Mouse (Mus musculus): ENCODE data around the gene Gm17018. TPM values are rescaled to one million over a fixed set of nuclear protein-coding genes. Genes with fewer than 3 reads are reported as not detected.

The Gm17018 gene
- 10 to 100 TPM; 46.6 to 48.7 TPM for polyA plus RNA-seq (2017; shearing (Covaris generic))

DNA sequence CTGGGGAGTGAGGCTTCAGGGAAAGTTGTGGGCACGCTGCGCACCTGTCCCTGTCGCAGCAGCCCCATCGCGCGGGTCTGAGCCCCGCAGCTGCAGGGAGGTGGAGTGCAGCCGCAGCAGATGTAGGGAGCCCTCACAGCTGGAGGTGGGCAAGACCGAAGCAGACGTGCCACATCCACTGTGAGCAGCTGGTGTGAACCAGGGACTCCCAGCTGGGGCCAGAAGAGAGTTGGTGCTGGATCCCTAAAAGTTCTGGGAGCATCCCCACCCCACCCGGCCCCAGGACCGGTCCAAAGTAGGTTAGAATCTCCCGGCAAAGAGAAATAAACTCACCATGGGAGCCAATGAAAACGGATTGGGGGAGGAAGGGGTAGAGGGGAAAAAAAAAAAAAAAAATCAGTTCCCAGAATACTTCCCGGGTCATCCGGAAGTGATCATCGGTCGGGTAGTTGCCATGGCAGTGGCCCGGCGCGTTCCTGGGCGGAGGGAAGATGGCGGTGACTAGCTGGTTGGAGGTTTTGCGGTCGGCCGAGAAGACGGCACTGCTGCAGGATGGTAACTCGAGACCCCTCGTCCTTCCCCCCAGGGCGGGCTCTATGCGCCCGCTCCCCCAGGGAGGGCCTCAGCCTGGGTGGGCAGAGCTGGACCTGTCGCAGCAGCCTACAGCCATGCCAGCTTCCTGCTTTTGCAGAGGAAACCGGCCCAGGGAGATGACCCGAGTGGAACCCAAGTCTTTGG lies at the start of gene Gm17018, which contains the start of gene Poll:
Gene Gm17018 (plus strand): TSS at position 463 of the 738 bp plus-strand sequence.
Gene Poll (minus strand): TSS at position 379 of the 738 bp plus-strand sequence.

Other genes with a start within 250 kb of the Gm17018 start
- gene Btrc, start 196.9 kb upstream of the Gm17018 start, polyA plus RNA-seq (2017; shearing (Covaris generic)), result 10 to 100 TPM; 24.2 to 27.1 TPM
- 10 to 100 TPM; 10.5 to 16.6 TPM for gene Poll, start 84 bp upstream of the Gm17018 start, polyA plus RNA-seq (2017; shearing (Covaris generic))
- gene Fbxw4, start 99.7 kb downstream of the Gm17018 start, polyA plus RNA-seq (2017; shearing (Covaris generic)), result 10 to 100 TPM; 18.8 to 30.1 TPM
- not detected for gene Fgf8, start 182.3 kb downstream of the Gm17018 start, polyA plus RNA-seq (2017; shearing (Covaris generic))
- 10 to 100 TPM; 28.6 to 32.8 TPM for gene Npm3, start 189.0 kb downstream of the Gm17018 start, polyA plus RNA-seq (2017; shearing (Covaris generic))
- gene Mgea5, start 223.2 kb downstream of the Gm17018 start, polyA plus RNA-seq (2017; shearing (Covaris generic)), result 100 to 1,000 TPM; 194 to 217 TPM

Data from inflammation-experienced regulatory T-cells (primary cell).